Mouse (Mus musculus) right cerebral cortex, postnatal 10 days (tissue): ENCODE results near the gene Gm49601.

Source experiments
- DNase-seq, 2 experiments: peaks; one replicate each; pipeline ENCODE4 v3.0.0; 2021; ENCODE audit warnings: low spot score in 2 of 2

The Gm49601 gene

DNA sequence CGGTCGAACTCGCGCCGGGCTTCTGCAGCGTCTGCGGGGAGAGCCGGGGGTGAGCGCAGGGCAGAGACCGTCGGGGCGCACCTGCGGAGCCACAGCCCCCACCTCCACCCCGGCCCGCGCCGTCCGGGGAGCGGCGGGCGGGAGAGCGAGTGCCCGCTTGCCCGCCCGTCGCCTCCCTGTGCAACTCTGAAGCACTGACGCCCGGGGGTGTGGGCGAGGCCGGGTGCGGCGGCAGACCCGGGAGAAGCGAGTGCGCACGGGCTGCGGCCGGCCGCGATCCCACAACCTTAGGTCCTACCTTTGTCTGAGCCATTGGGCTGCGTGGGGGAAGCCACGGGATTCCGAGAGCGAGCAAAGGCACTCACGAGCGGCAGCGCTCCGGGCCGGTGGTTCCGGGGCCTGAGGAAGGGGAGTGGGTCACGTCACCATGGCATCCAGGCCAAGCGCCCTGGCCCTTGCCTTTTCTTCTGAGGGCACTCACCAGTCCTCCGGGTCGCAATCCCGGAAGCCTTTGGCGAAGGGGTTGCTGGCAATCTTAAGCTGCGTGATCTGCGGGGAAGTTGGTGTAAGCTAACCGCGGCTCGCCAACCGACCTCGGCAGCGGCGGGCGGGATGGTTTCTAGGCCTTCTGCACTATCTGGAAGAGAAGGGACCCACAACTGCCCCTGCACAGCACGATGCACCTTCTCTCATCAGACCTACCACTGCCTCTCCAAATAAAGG lies 43.6 kb downstream of the Gm49601 start:
- no peak for DNase-seq

DNA sequence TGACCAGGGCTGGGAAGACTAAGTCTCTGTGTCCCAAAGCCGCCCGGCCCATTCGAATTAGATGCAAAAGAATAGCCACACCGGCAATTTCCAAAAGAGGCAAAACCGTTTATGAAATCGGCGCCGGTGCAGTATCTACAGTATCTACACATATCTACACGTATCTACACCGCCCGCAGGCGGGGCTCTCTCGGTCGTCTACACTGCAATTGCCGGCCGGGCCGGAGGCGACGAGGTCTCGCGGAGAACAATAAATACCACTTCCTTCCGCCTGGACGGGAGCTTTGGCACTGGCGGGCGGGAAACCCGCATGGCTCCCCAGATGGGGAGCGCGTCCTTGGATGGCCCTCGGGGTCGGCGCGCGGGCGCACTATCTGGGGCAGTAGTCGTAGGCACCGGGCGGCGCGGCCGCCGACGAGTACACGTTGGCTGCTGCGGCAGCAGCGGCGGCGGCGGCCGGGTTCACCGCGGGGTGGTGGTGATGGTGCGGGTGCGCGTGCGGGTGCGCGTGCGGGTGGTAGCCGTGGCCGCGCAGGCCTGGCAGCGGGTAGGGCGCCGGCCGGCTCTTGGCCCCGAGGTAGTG lies 44.5 kb downstream of the Gm49601 start:
- DNase-seq: no peak

DNA sequence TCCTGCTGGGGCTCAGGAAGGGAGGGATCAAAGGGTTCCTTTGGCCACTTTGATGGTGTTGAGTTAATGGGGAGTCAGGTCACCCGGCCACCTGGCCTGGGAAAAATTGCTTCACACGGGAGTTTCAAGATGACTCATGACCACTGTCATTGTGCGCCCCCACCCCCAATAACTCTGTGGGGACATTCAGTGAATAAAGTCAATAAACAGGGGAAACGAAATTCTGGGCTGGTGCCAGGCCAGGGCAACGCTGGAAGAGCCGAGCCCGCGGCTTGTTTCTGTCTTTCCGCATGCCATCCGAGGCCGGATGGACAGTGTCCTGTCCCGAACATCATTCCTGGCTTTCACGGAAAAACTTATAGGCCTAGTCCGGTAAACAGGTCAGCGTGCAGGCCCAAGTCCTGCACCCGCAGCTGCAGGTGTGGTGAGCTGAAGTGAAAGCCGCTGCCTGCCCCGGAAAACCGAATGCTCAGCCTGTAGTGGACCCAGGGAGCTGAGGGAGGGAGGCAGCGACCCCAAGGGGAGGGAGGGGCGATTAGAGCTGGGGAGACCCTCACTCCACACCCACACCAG lies 45.1 kb downstream of the Gm49601 start:
- DNase-seq: no peak

DNA sequence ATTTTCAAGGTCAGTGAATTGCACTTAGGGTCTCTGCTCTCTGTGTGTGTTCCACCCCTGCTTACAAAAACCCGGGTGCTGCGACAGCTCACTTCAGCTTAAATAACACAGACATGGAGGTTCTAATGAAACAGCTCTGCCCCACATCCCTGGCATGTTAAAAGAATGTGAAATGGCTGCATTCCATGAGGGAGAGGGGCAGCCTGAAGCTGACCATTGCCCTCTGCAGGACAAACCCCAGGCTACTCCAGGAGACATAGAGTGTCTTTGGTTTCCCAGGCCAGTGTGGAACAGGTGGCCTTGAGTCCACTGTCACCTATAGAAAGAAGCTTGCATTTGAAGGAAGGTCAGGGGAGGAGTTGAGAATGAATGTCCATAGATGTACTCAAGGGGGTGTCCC lies 45.8 kb downstream of the Gm49601 start:
- no peak for DNase-seq

DNA sequence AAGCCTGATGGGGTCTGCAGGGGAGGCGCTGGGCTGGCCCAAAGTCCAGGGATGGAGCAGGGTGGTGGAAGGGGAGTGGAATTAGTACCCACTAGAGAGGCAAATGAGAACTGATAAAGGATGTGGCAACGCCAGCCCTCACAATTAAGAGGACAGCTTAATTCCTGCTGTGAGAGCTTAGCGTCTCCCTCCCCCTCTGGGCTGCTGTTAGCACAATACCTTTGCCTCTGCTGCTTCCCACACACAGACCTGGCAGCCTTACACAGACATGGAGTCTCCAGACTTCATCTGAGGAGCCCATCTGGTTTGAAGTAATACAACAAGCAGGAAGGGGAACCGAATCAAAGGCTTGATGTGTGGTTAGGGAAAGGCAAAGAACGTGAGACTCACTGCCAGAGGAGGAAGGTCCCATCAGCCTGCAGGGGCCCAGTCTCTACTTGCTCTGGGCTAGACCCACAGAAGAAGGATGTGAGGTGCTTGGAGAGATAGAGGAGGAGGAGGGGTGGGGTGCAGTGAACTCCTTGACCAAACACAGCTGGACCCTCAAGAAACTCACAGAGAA lies 48.5 kb downstream of the Gm49601 start:
- DNase-seq: no peak

DNA sequence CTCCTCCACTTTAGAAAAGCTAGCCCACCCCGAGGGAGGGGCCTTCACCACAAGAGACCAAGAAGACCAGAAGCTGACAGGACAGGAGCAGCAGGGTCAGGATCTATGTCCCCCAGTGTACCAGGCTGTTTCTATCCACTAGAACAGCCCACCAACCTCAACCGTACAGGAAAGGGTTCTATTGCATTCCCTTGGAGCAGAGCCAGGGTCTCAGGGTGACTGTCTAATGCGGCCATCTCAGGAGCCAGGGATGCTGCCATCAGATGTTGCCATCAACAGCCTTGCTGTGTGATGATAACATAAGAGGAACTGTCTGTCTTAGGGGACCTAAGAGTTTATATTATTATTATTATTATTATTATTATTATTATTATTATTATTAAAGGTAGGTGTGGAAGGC lies 49.2 kb downstream of the Gm49601 start:
- no peak for DNase-seq

DNA sequence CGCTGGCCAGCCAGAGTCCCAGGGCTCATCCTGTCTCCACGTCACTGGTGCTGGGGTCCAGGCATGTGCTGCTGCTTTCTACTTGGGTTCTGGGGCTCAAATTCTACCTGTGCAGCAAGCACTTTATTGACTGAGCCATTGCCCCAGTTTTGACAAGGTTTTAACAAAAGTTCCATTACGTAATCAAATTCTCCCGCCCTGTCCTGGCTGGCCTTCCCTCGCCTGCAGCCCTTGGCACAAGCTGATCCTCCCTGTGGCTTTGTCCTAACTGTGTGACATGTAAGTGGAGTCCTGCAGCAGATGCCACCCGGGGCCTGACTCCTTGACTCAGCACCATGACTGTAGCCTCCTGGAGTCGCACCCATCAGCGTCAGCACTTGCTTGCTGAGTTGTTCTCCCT lies 52.0 kb downstream of the Gm49601 start:
- no peak for DNase-seq
